Mouse (Mus musculus): ENCODE results near the gene Srrm1.

DNA sequence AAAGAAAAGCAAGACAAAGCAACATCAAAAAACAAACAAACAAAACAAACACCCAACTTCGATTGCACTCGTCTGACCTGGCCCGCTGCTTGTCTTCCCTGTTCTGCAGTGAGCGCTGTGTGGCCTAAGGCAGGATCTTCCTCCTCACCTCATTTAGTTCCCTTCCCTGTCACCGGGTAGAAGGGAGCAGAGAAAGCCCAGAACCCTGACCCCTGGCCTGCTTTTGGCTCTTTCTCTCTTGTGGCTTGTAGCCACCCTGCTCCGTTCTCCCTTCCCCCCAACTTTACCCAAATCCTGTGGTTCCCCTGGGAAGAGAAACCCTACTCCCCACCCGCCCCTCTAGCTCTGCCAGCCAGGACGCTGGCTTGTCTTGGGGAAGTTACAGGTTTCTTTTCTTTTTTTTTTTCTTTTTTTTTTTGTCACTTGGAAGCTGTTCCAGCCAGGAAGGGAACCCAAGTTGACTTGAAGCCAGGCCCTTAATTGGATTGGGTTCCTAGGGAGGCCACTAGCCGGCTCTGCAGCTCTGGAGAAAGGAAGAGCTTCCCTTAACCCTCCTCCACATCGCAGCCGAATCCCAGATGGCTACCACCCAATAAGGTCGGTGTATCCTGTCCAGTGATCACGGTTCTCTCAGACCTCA is 70.3 kb downstream of the Srrm1 start:
- no peak for TF ChIP-seq CEBPB (IDR thresholded peaks at IDR 0.05; ENCODE audit: insufficient read depth, poor library complexity, severe bottlenecking)
- no peak for TF ChIP-seq POLR2A (IDR thresholded peaks at IDR 0.05; ENCODE audit: insufficient read length, low read depth)
- TF ChIP-seq POLR2AphosphoS2 (IDR thresholded peaks at IDR 0.05; ENCODE audit: insufficient read length, low read depth) = no peak
- TF ChIP-seq USF1 (IDR thresholded peaks at IDR 0.05; ENCODE audit: low read depth) = no peak
- no peak for TF ChIP-seq REST (IDR thresholded peaks at IDR 0.05; ENCODE audit: insufficient read depth, insufficient read length)
- no peak for TF ChIP-seq MYOG (IDR thresholded peaks at IDR 0.05; ENCODE audit: control insufficient read depth in 1 of 3, insufficient read depth in 1 of 3, insufficient read length in 2 of 3, low read depth in 2 of 3)
- no peak for TF ChIP-seq TCF3 (IDR thresholded peaks at IDR 0.05; ENCODE audit: insufficient read length, low read depth)
- TF ChIP-seq TCF12 (IDR thresholded peaks at IDR 0.05; ENCODE audit: insufficient read depth, poor library complexity, severe bottlenecking) = no peak
